Mouse (Mus musculus): ENCODE measurements around the gene Rad23a.

The Rad23a gene

GRCm38 (mm10) chr8:84825636-84826035, 14.8 kb downstream of the Rad23a start:
- Histone ChIP-seq H3K36me3 (ENCODE audit: insufficient read depth, low read length) (peaks cover 5% of the 10 kb centered on the region; the same call in 1 of the 2 replicates), H3K9me3 (ENCODE audit: low read length) (no peaks in the 10 kb centered on the region), H3K27me3 (ENCODE audit: insufficient read depth, low read length) (no peaks in the 10 kb centered on the region), H3K4me3 (replicated peaks; ENCODE audit: low read length) (no peak overlapping the region), H3K4me1 (replicated peaks; ENCODE audit: low read depth, low read length) (peaks cover 49% of the 10 kb centered on the region)
- no peak for TF ChIP-seq CTCF (conservative IDR thresholded peaks at IDR 0.05; ENCODE audit: low read length)
- TF ChIP-seq NANOG (IDR thresholded peaks at IDR 0.05; ENCODE audit: borderline replicate concordance, low read length) = no peak
- no peak for TF ChIP-seq POU5F1 (IDR thresholded peaks at IDR 0.05; ENCODE audit: borderline replicate concordance, low read length)

- H3K4me3 ChIP-seq (replicated peaks; ENCODE audit: low read length) = no peak overlapping the region
- H3K27me3 ChIP-seq (ENCODE audit: insufficient read depth, low read length) = no peaks in the 10 kb centered on the region
- H3K4me1 ChIP-seq (replicated peaks; ENCODE audit: low read depth, low read length) = peaks cover 43% of the 10 kb centered on the region
- TF ChIP-seq POU5F1 (IDR thresholded peaks at IDR 0.05; ENCODE audit: borderline replicate concordance, low read length) = no peak
- peak; percentile 59 for TF ChIP-seq CTCF (conservative IDR thresholded peaks at IDR 0.05; ENCODE audit: low read length)
- H3K36me3 ChIP-seq (ENCODE audit: insufficient read depth, low read length) = peaks cover 2% of the 10 kb centered on the region; the same call in 1 of the 2 replicates
- H3K9me3 ChIP-seq (ENCODE audit: low read length) = no peaks in the 10 kb centered on the region
Measured at GRCm38 (mm10) chr8:84823653-84824052, 16.8 kb downstream of the Rad23a start.

- Histone ChIP-seq H3K36me3 (ENCODE audit: insufficient read depth, low read length) (no peaks in the 10 kb centered on the region), H3K27me3 (ENCODE audit: insufficient read depth, low read length) (no peaks in the 10 kb centered on the region), H3K4me3 (replicated peaks; ENCODE audit: low read length) (0 out of 2 replicates have a peak within 1 kb of the TSS, but pooled peaks have one; percentile 1), H3K4me1 (replicated peaks; ENCODE audit: low read depth, low read length) (peaks cover 36% of the 10 kb centered on the region), H3K9me3 (ENCODE audit: low read length) (no peaks in the 10 kb centered on the region)
- TF ChIP-seq NANOG (IDR thresholded peaks at IDR 0.05; ENCODE audit: borderline replicate concordance, low read length) (no peak), POU5F1 (IDR thresholded peaks at IDR 0.05; ENCODE audit: borderline replicate concordance, low read length) (no peak), CTCF (conservative IDR thresholded peaks at IDR 0.05; ENCODE audit: low read length) (no peak)
Measured at GRCm38 (mm10) chr8:84822723-84823122, 17.7 kb downstream of the Rad23a start, which contains the start of gene Dand5. TSS of gene Dand5 (minus strand) at chr8:84822823.

- H3K36me3 ChIP-seq (ENCODE audit: insufficient read depth, low read length) = no peaks in the 10 kb centered on the region
- no peak for TF ChIP-seq NANOG (IDR thresholded peaks at IDR 0.05; ENCODE audit: borderline replicate concordance, low read length)
- no peak for TF ChIP-seq CTCF (conservative IDR thresholded peaks at IDR 0.05; ENCODE audit: low read length)
- no peak for TF ChIP-seq POU5F1 (IDR thresholded peaks at IDR 0.05; ENCODE audit: borderline replicate concordance, low read length)
- peaks cover 29% of the 10 kb centered on the region for H3K4me1 ChIP-seq (replicated peaks; ENCODE audit: low read depth, low read length)
- H3K4me3 ChIP-seq (replicated peaks; ENCODE audit: low read length) = peak overlapping the region; percentile 52
- H3K9me3 ChIP-seq (ENCODE audit: low read length) = no peaks in the 10 kb centered on the region
- peaks cover 35% of the 10 kb centered on the region for H3K27me3 ChIP-seq (ENCODE audit: insufficient read depth, low read length)
Measured at GRCm38 (mm10) chr8:84816117-84816516, 24.3 kb downstream of the Rad23a start.

- Histone ChIP-seq H3K36me3 (ENCODE audit: insufficient read depth, low read length) (no peaks in the 10 kb centered on the region), H3K9me3 (ENCODE audit: low read length) (no peaks in the 10 kb centered on the region), H3K4me1 (replicated peaks; ENCODE audit: low read depth, low read length) (peaks cover 30% of the 10 kb centered on the region), H3K27me3 (ENCODE audit: insufficient read depth, low read length) (peaks cover 35% of the 10 kb centered on the region), H3K4me3 (replicated peaks; ENCODE audit: low read length) (peak overlapping the region; percentile 52)
- TF ChIP-seq CTCF (conservative IDR thresholded peaks at IDR 0.05; ENCODE audit: low read length) = peak; percentile 97
- no peak for TF ChIP-seq POU5F1 (IDR thresholded peaks at IDR 0.05; ENCODE audit: borderline replicate concordance, low read length)
Measured at GRCm38 (mm10) chr8:84815547-84815946, 24.9 kb downstream of the Rad23a start.

GRCm38 (mm10) chr8:84814555-84815441, 25.7 kb downstream of the Rad23a start:
- TF ChIP-seq CTCF (conservative IDR thresholded peaks at IDR 0.05; ENCODE audit: low read length) (no peak), NANOG (IDR thresholded peaks at IDR 0.05; ENCODE audit: borderline replicate concordance, low read length) (no peak), POU5F1 (IDR thresholded peaks at IDR 0.05; ENCODE audit: borderline replicate concordance, low read length) (no peak)
- Histone ChIP-seq H3K27me3 (ENCODE audit: insufficient read depth, low read length) (peaks cover 35% of the 10 kb centered on the region), H3K9me3 (ENCODE audit: low read length) (no peaks in the 10 kb centered on the region), H3K36me3 (ENCODE audit: insufficient read depth, low read length) (no peaks in the 10 kb centered on the region), H3K4me3 (replicated peaks; ENCODE audit: low read length) (peak overlapping the region; percentile 26; the same call in 1 of the 2 replicates), H3K4me1 (replicated peaks; ENCODE audit: low read depth, low read length) (peaks cover 30% of the 10 kb centered on the region)

- no peak for TF ChIP-seq NANOG (IDR thresholded peaks at IDR 0.05; ENCODE audit: borderline replicate concordance, low read length)
- no peak for TF ChIP-seq POU5F1 (IDR thresholded peaks at IDR 0.05; ENCODE audit: borderline replicate concordance, low read length)
- no peak for TF ChIP-seq CTCF (conservative IDR thresholded peaks at IDR 0.05; ENCODE audit: low read length)
- H3K4me3 ChIP-seq (replicated peaks; ENCODE audit: low read length) = no peak overlapping the region
- no peaks in the 10 kb centered on the region for H3K9me3 ChIP-seq (ENCODE audit: low read length)
Measured at GRCm38 (mm10) chr8:84814240-84814554, 26.3 kb downstream of the Rad23a start.

GRCm38 (mm10) chr8:84813830-84814229, 26.6 kb downstream of the Rad23a start:
- H3K27me3 ChIP-seq (ENCODE audit: insufficient read depth, low read length) = peaks cover 42% of the 10 kb centered on the region
- no peak overlapping the region for H3K4me3 ChIP-seq (replicated peaks; ENCODE audit: low read length)
- H3K4me1 ChIP-seq (replicated peaks; ENCODE audit: low read depth, low read length) = peaks cover 30% of the 10 kb centered on the region
- no peak for TF ChIP-seq NANOG (IDR thresholded peaks at IDR 0.05; ENCODE audit: borderline replicate concordance, low read length)
- TF ChIP-seq CTCF (conservative IDR thresholded peaks at IDR 0.05; ENCODE audit: low read length) = no peak
- no peak for TF ChIP-seq POU5F1 (IDR thresholded peaks at IDR 0.05; ENCODE audit: borderline replicate concordance, low read length)
- H3K9me3 ChIP-seq (ENCODE audit: low read length) = no peaks in the 10 kb centered on the region
- no peaks in the 10 kb centered on the region for H3K36me3 ChIP-seq (ENCODE audit: insufficient read depth, low read length)

More at GRCm38 (mm10) chr8:84814240-84814554, 26.3 kb downstream of the Rad23a start:
- Histone ChIP-seq H3K36me3 (ENCODE audit: insufficient read depth, low read length) (no peaks in the 10 kb centered on the region), H3K27me3 (ENCODE audit: insufficient read depth, low read length) (peaks cover 39% of the 10 kb centered on the region), H3K4me1 (replicated peaks; ENCODE audit: low read depth, low read length) (peaks cover 30% of the 10 kb centered on the region)
